Mouse (Mus musculus): Measurements from ENCODE around the gene Aplp2. TPM values are rescaled to one million over a fixed set of nuclear protein-coding genes. Genes with fewer than 3 reads are reported as not detected.

The Aplp2 gene
- polyA plus RNA-seq, 1 experiment from 2014 or later: 313 TPM

DNA sequence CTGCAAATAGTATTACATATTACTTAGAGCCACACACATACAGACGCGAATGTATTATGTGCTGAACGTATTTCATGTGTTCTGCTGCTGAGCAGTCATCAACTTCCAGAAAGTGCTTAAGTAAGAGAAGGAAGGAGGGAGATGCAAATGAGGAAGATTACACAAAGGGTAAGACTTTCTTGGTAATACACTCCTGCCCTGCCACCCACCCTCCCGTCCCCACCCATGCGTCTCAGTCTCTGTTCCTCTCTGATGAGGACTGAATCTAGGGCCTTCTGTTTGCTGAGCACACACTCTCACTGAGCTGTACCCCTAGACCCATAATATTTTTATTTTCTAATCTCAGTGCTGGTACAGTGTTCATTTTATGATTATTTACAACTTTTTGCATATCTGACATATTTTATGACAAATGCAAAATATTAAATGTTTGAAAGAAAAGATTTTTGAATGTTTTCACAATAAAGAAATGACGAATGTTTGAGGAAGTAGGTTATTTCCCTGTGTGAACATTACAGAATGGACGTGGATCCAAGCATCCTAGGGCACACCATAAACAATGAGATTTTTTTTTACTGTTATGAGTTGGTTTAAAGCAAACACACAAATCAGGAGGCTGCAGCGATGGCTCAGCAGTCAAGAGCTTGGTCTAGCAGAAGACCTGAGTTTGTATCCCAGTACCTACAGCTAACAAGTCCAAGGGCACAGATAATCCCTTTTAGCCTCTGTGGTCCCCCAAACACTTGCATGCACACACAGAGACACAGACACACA is 36.0 kb upstream of the Aplp2 start:
- no peak overlapping the region for H3K4me2 ChIP-seq (ENCODE audit: low read length)
- H3K36me3 ChIP-seq (ENCODE audit: control insufficient read depth, insufficient read depth, low read length): no peaks in the 10 kb centered on the region
- H3K27ac ChIP-seq (replicated peaks; ENCODE audit: low read depth, low read length): no peak overlapping the region
- ATAC-seq (ENCODE audit: low FRiP score, low TSS enrichment) (no peak), DNase-seq (no peak)
- WGBS: 78% methylated on average over 8 of the region's 8 CpGs
- H3K9me3 ChIP-seq (ENCODE audit: control insufficient read depth, low read length): no peaks in the 10 kb centered on the region
- no peaks in the 10 kb centered on the region for H3K4me1 ChIP-seq (ENCODE audit: control insufficient read depth, insufficient read depth, low read length)
- no peak overlapping the region for H3K4me3 ChIP-seq (replicated peaks; ENCODE audit: low read depth, low read length)
- no peaks in the 10 kb centered on the region for H3K27me3 ChIP-seq (ENCODE audit: control insufficient read depth, insufficient read depth, low read length)
- no peak overlapping the region for H3K9ac ChIP-seq (replicated peaks; ENCODE audit: low read length)

DNA sequence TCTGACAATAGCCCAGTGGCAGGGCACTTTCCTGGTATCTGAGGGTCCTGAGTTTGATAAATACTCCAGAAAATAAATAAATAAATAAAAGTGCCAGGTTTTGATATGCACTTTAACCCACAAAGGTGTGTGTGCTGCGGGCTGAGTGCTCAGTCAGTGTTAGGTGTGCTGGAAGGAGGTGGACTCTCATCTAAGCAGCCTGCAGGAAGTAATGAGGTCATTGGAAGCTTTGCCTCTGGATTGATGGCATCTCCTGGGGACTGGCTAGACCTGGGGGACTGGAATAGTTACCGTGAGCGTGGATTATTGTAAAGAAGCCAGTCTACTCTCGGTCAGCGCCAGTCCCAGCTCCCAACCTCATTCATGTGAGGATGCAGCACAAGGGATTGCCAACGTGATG is 34.8 kb upstream of the Aplp2 start:
- no peaks in the 10 kb centered on the region for H3K9me3 ChIP-seq (ENCODE audit: control insufficient read depth, low read length)
- no peak for ATAC-seq (ENCODE audit: low FRiP score, low TSS enrichment)
- H3K9ac ChIP-seq (replicated peaks; ENCODE audit: low read length): no peak overlapping the region
- no peak for DNase-seq
- H3K27me3 ChIP-seq (ENCODE audit: control insufficient read depth, insufficient read depth, low read length): no peaks in the 10 kb centered on the region
- no peaks in the 10 kb centered on the region for H3K4me1 ChIP-seq (ENCODE audit: control insufficient read depth, insufficient read depth, low read length)
- WGBS: 58% methylated on average over 6 of the region's 6 CpGs
- H3K4me2 ChIP-seq (ENCODE audit: low read length): no peak overlapping the region
- H3K4me3 ChIP-seq (replicated peaks; ENCODE audit: low read depth, low read length): no peak overlapping the region
- no peaks in the 10 kb centered on the region for H3K36me3 ChIP-seq (ENCODE audit: control insufficient read depth, insufficient read depth, low read length)
- no peak overlapping the region for H3K27ac ChIP-seq (replicated peaks; ENCODE audit: low read depth, low read length)

DNA sequence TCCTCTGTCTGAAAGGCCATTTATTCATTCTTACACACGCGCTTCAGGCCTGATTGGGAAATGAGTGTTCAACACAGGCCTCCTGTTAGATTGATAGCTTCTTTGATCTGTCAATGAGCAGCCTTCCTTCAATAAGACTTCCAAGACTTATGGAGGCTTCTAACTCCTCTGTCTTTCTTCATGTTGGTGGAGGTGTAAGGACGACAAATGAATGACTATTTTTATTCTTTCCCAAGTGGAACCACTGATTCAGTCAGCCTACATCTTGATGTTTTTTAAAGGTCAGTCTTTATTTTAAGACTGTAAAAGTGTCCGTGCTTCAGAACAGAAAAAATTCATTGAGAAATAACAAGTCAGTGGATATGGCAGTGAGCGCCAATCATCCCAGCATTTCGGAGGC is 33.4 kb upstream of the Aplp2 start:
- Histone ChIP-seq H3K4me1 (ENCODE audit: control insufficient read depth, insufficient read depth, low read length) (no peaks in the 10 kb centered on the region), H3K9ac (replicated peaks; ENCODE audit: low read length) (no peak overlapping the region), H3K27me3 (ENCODE audit: control insufficient read depth, insufficient read depth, low read length) (no peaks in the 10 kb centered on the region), H3K36me3 (ENCODE audit: control insufficient read depth, insufficient read depth, low read length) (no peaks in the 10 kb centered on the region), H3K4me3 (replicated peaks; ENCODE audit: low read depth, low read length) (no peak overlapping the region), H3K9me3 (ENCODE audit: control insufficient read depth, low read length) (no peaks in the 10 kb centered on the region), H3K27ac (replicated peaks; ENCODE audit: low read depth, low read length) (no peak overlapping the region), H3K4me2 (ENCODE audit: low read length) (no peak overlapping the region)
- DNase-seq (no peak), ATAC-seq (ENCODE audit: low FRiP score, low TSS enrichment) (no peak)
- WGBS: 92% methylated on average over 6 of the region's 6 CpGs

DNA sequence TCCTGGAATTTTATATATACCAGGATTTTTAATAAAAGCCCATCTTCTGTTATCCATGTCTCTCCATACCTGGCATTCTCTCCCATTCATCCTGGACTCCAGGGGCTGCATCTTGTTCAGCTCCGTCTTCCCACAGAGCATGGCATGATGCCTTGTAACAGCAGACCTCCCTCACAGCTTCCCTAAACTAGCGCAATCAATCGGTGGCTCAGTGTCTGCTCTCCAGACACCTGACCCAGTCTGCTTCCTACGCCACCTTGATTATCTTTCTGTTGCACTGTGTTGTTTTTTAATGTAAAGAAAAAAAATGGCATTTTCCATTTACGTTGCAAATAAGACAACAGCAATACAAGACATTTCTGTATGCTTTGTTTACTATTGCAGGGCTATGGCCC is 32.3 kb upstream of the Aplp2 start:
- Histone ChIP-seq H3K4me3 (replicated peaks; ENCODE audit: low read depth, low read length) (no peak overlapping the region), H3K9me3 (ENCODE audit: control insufficient read depth, low read length) (no peaks in the 10 kb centered on the region), H3K4me1 (ENCODE audit: control insufficient read depth, insufficient read depth, low read length) (no peaks in the 10 kb centered on the region), H3K27ac (replicated peaks; ENCODE audit: low read depth, low read length) (no peak overlapping the region), H3K27me3 (ENCODE audit: control insufficient read depth, insufficient read depth, low read length) (no peaks in the 10 kb centered on the region), H3K9ac (replicated peaks; ENCODE audit: low read length) (no peak overlapping the region), H3K36me3 (ENCODE audit: control insufficient read depth, insufficient read depth, low read length) (no peaks in the 10 kb centered on the region), H3K4me2 (ENCODE audit: low read length) (no peak overlapping the region)
- DNase-seq (no peak), ATAC-seq (ENCODE audit: low FRiP score, low TSS enrichment) (no peak)
- 77% methylated on average over 5 of the region's 5 CpGs for WGBS

- Histone ChIP-seq H3K9ac (replicated peaks; ENCODE audit: low read length) (no peak overlapping the region), H3K4me2 (ENCODE audit: low read length) (no peak overlapping the region), H3K27me3 (ENCODE audit: control insufficient read depth, insufficient read depth, low read length) (no peaks in the 10 kb centered on the region), H3K36me3 (ENCODE audit: control insufficient read depth, insufficient read depth, low read length) (no peaks in the 10 kb centered on the region), H3K27ac (replicated peaks; ENCODE audit: low read depth, low read length) (no peak overlapping the region), H3K4me3 (replicated peaks; ENCODE audit: low read depth, low read length) (no peak overlapping the region), H3K4me1 (ENCODE audit: control insufficient read depth, insufficient read depth, low read length) (no peaks in the 10 kb centered on the region), H3K9me3 (ENCODE audit: control insufficient read depth, low read length) (no peaks in the 10 kb centered on the region)
- WGBS: 79% methylated on average over 18 of the region's 18 CpGs
- DNase-seq (no peak), ATAC-seq (ENCODE audit: low FRiP score, low TSS enrichment) (no peak)
Observed at GRCm38 (mm10) chr9:31243306-31243938, 31.8 kb upstream of the Aplp2 start.

GRCm38 (mm10) chr9:31241208-31241699 is 29.6 kb upstream of the Aplp2 start:
- no peak overlapping the region for H3K4me2 ChIP-seq (ENCODE audit: low read length)
- no peaks in the 10 kb centered on the region for H3K27me3 ChIP-seq (ENCODE audit: control insufficient read depth, insufficient read depth, low read length)
- ATAC-seq (ENCODE audit: low FRiP score, low TSS enrichment): no peak
- H3K4me3 ChIP-seq (replicated peaks; ENCODE audit: low read depth, low read length): no peak overlapping the region
- no peaks in the 10 kb centered on the region for H3K9me3 ChIP-seq (ENCODE audit: control insufficient read depth, low read length)
- H3K4me1 ChIP-seq (ENCODE audit: control insufficient read depth, insufficient read depth, low read length): no peaks in the 10 kb centered on the region
- H3K36me3 ChIP-seq (ENCODE audit: control insufficient read depth, insufficient read depth, low read length): no peaks in the 10 kb centered on the region
- DNase-seq: no peak
- no peak overlapping the region for H3K27ac ChIP-seq (replicated peaks; ENCODE audit: low read depth, low read length)
- 88% methylated on average over 7 of the region's 7 CpGs for WGBS
- H3K9ac ChIP-seq (replicated peaks; ENCODE audit: low read length): no peak overlapping the region

DNA sequence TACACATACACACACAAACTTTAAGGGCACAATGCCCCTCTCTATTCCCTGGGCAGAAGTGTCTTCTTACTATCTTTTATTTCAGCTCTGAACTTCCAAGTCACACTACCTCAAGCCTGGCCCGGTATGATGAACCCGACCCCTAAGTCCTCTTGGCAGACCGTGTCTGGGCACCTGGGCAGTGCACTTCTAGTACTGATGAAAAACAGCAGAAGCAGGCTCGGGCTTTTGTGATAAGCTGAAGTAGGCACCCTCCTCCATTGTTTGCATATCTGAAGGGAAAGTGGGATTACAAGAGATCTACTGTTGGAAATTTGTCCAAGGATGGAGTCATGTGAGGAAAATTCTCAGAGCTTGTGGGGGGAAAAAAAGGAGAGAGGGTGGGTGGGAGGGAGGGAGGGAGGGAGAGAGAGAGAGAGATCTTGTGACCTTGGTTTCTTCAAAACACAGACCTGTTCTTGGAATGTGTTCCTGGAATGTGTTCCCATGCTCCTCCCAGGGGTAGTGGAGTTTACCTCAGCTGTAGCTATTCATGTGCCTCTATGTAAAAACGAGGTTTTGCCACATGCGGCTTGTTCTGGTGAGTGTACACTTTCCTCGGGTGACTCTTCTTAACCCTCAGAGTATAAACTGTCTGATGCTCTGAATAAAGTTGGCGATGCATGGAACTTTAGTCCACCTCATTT is 29.1 kb upstream of the Aplp2 start:
- H3K36me3 ChIP-seq (ENCODE audit: control insufficient read depth, insufficient read depth, low read length): no peaks in the 10 kb centered on the region
- no peaks in the 10 kb centered on the region for H3K4me1 ChIP-seq (ENCODE audit: control insufficient read depth, insufficient read depth, low read length)
- no peaks in the 10 kb centered on the region for H3K9me3 ChIP-seq (ENCODE audit: control insufficient read depth, low read length)
- H3K4me3 ChIP-seq (replicated peaks; ENCODE audit: low read depth, low read length): no peak overlapping the region
- H3K9ac ChIP-seq (replicated peaks; ENCODE audit: low read length): no peak overlapping the region
- no peak overlapping the region for H3K27ac ChIP-seq (replicated peaks; ENCODE audit: low read depth, low read length)
- ATAC-seq (ENCODE audit: low FRiP score, low TSS enrichment) (no peak), DNase-seq (no peak)
- H3K27me3 ChIP-seq (ENCODE audit: control insufficient read depth, insufficient read depth, low read length): no peaks in the 10 kb centered on the region
- WGBS: 88% methylated on average over 8 of the region's 8 CpGs
- H3K4me2 ChIP-seq (ENCODE audit: low read length): no peak overlapping the region

- Histone ChIP-seq H3K36me3 (ENCODE audit: control insufficient read depth, insufficient read depth, low read length) (no peaks in the 10 kb centered on the region), H3K4me3 (replicated peaks; ENCODE audit: low read depth, low read length) (no peak overlapping the region), H3K4me1 (ENCODE audit: control insufficient read depth, insufficient read depth, low read length) (no peaks in the 10 kb centered on the region), H3K27ac (replicated peaks; ENCODE audit: low read depth, low read length) (no peak overlapping the region), H3K9ac (replicated peaks; ENCODE audit: low read length) (no peak overlapping the region), H3K4me2 (ENCODE audit: low read length) (no peak overlapping the region), H3K27me3 (ENCODE audit: control insufficient read depth, insufficient read depth, low read length) (no peaks in the 10 kb centered on the region), H3K9me3 (ENCODE audit: control insufficient read depth, low read length) (no peaks in the 10 kb centered on the region)
- DNase-seq (no peak), ATAC-seq (ENCODE audit: low FRiP score, low TSS enrichment) (no peak)
- WGBS: 93% methylated on average over 2 of the region's 2 CpGs
Observed at GRCm38 (mm10) chr9:31239551-31239950, 27.9 kb upstream of the Aplp2 start.
